Mouse (Mus musculus) olfactory bulb, adult 2 months (tissue): ENCODE data around the gene Ltb4r1. TPM values are rescaled to one million over a fixed set of nuclear protein-coding genes. Genes with fewer than 3 reads are reported as not detected.

Experiments used
- H3K27ac ChIP-seq: fragments of 200-500 bp; 2 replicates; pipeline ENCODE4 v1.5.1; 2012; ENCODE audit warnings: low read depth, low read length; ENCODE audit not compliant: insufficient read depth
- H3K4me1 ChIP-seq: fragments of 200-500 bp; 2 replicates; pipeline ENCODE4 v1.6.1; 2012; ENCODE audit warnings: low read length; ENCODE audit not compliant: control insufficient read depth, insufficient read depth
- H3K4me3 ChIP-seq: fragments of 200-500 bp; 2 replicates; pipeline ENCODE4 v1.5.1; 2012; ENCODE audit warnings: mild to moderate bottlenecking, low read depth, low read length, moderate library complexity; ENCODE audit not compliant: insufficient read depth
- CTCF ChIP-seq: fragments of 200-500 bp; IDR thresholded peaks from 2 replicates; pipeline ENCODE4 v1.5.1; 2012; ENCODE audit warnings: low read depth, mild to moderate bottlenecking, low read length, moderate library complexity; ENCODE audit not compliant: insufficient read depth
- POLR2A ChIP-seq: fragments of 200-500 bp; IDR thresholded peaks from 2 replicates; pipeline ENCODE4 v1.6.1; 2012; ENCODE audit warnings: mild to moderate bottlenecking, low read depth, low read length, moderate library complexity; ENCODE audit not compliant: insufficient read depth
- WGBS: fragments of 180-500 bp; shearing (Covaris S2); methylation state at CpG from one replicate; pipeline ENCODE4 v1.1.7; 2018; 5-methylcytosine and 5-hydroxymethylcytosine counted together
- polyA plus RNA-seq: library from polyadenylated mRNA; stranded (reverse); fragments of >200 nt; gene quantifications from 2 replicates; pipeline ENCODE4 v1.2.4, GENCODE M21; 2012; ENCODE audit warnings: low replicate concordance; ENCODE audit not compliant: missing spikeins, insufficient read depth, insufficient read length

Gene Ltb4r1
- polyA plus RNA-seq, 1 experiment = not detected

DNA sequence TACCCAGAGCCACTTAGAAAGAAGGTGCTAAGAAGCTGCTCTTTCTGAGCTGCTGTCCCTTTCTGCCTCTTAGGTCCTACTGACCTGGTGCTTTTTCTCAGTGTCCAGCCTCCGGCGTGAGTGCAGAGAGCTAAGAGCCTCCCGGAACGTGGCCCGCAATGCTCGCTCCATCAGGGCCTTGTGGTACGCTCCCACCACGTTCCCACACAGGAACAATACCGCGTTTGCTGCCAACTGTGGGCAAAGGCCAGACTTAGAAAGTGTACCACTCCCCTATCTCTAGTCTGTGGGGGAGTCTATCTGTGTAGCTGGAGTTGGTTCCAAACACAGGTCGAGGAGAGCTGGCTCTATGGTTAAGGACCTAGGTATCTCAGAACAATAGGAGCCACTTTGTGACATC, 15.0 kb downstream of the Ltb4r1 start:
- WGBS = 84% methylated on average over 11 of the region's 11 CpGs
- peaks cover 13% of the 10 kb centered on the region for H3K4me1 ChIP-seq
- no peak overlapping the region for H3K27ac ChIP-seq
- no peak overlapping the region for H3K4me3 ChIP-seq
- TF ChIP-seq CTCF = no peak
- TF ChIP-seq POLR2A = no peak

DNA sequence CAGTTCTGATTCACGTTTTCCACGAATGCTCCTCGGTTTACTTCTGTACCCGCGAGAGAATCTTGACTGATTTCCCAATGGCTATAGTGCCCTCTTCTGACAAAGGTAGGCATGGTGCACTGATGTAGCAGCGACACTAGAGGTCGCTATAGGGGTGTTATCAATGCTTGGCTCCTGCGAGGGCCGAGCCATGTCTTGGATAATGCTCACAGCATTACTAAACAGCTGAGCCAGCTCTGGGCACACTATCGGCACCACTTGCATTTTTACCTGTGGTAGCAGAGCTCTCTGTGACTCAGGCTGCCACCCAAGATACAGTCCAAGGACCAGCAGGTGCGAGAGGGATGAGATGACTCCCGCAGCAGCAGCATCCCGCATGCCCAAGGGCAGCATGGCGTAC, 15.5 kb downstream of the Ltb4r1 start:
- no peak overlapping the region for H3K27ac ChIP-seq
- H3K4me3 ChIP-seq = no peak overlapping the region
- WGBS = 13% methylated on average over 14 of the region's 14 CpGs
- TF ChIP-seq POLR2A = no peak
- TF ChIP-seq CTCF = peak; percentile 43; the same call in 1 of the 2 replicates
- H3K4me1 ChIP-seq = peaks cover 13% of the 10 kb centered on the region

DNA sequence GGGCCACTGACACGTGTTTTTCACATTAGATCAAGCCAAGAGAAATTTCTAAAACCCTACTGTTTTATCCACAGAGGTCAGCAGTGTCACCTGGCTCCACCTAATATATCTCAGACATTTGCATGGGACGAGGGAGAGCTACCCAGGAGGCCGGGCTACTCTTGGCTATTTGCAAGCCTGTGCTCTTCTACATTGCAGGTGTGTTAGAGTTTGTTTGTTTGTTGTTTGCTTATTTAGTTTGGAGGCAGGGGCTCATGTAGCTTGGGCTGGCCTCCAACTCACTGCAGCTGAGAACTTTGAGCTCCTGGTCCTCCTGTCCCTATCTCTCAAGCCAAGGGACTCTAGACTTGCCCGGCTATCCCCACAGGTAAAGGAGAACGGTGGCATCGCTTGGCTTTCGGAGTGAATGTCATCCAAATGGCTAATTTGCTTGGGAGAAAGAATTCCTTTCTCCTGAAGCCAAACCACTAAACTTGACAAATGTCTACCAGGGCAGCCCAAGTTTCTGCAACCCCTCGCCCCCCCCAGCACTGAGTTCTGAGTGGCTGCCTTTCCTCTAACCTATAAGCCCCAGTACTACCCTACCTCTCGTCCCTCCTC, 16.7 kb downstream of the Ltb4r1 start:
- Histone ChIP-seq H3K4me1 (peaks cover 13% of the 10 kb centered on the region), H3K27ac (no peak overlapping the region), H3K4me3 (no peak overlapping the region)
- 60% methylated on average over 9 of the region's 9 CpGs for WGBS
- TF ChIP-seq CTCF = no peak
- TF ChIP-seq POLR2A = no peak

DNA sequence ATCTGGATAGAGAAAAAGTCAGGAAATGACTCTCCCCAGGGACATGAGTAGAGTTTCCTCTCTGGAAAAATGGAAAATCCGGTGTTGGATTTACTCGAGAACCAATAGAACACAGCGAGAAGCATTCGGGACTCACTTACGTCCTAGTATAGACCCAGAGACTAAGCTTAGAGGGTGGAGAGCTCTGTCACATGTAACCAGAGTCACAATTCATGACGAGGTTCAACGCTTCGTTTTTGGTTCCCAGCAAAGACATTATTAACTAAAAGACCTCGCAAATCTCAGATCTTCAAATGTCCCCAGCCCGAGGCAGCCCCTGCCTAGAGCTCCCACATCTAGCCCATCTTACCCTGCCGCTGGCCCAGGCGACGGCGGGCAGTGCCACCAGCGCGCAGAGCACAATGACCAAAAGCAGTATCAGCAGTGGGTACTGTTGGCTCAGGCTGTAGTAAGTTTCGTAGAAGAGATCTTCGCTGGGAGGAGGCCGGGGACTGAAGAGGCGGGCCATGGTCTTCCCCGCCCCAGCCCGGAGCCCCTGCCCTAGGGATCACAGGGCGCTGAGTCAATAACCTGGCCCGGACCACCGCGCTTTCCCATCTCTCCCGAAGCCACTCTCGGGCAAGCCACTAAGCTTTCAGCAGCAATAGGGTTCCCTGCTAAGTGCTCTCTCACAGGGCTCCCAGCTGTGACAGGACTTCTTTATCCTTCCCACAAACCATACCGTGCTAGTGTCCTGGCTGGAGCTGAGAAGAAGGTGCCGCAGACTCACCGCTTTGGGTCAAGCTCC, 17.6 kb downstream of the Ltb4r1 start:
- Histone ChIP-seq H3K27ac (no peak overlapping the region), H3K4me3 (peak overlapping the region; percentile 25; the same call in 1 of the 2 replicates), H3K4me1 (peaks cover 13% of the 10 kb centered on the region)
- TF ChIP-seq CTCF = no peak
- TF ChIP-seq POLR2A = no peak
- 2% methylated on average over 31 of the region's 31 CpGs for WGBS

- WGBS = 10% methylated on average over 13 of the region's 13 CpGs
- Histone ChIP-seq H3K27ac (no peak within 1 kb of the TSS), H3K4me3 (peak within 1 kb of the TSS; percentile 25; the same call in 1 of the 2 replicates), H3K4me1 (peaks cover 17% of the 10 kb centered on the region)
- TF ChIP-seq CTCF = no peak
- no peak for TF ChIP-seq POLR2A
These were observed 18.1 kb downstream of the Ltb4r1 start, which contains the start of gene Adcy4 for GRCm38 (mm10) chr14:55783958-55784235. Gene Adcy4, minus strand, starts transcription at chr14:55784095.

DNA sequence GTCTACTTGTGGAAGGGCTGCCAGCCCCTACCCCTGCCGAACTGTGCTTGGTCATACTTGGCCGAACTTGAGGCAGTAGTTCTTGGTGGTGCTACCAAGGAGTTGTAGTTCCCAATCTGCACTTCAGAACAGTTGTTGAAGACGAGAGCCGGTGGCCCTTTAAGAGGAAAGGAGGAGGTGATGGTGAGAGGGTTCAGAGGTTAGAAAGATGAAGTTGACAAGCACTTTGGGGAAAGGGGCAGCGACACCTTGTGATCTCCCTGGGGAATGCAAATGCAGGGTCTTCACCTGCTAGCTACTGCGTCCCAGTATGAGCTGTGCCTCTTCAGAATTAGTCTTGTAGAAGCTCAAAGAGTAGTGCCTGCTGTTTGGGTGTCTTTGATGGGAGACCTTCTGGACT, 19.4 kb downstream of the Ltb4r1 start:
- Histone ChIP-seq H3K4me3 (no peak overlapping the region), H3K4me1 (peaks cover 17% of the 10 kb centered on the region), H3K27ac (no peak overlapping the region)
- 38% methylated on average over 6 of the region's 6 CpGs for WGBS
- no peak for TF ChIP-seq CTCF
- TF ChIP-seq POLR2A = no peak

DNA sequence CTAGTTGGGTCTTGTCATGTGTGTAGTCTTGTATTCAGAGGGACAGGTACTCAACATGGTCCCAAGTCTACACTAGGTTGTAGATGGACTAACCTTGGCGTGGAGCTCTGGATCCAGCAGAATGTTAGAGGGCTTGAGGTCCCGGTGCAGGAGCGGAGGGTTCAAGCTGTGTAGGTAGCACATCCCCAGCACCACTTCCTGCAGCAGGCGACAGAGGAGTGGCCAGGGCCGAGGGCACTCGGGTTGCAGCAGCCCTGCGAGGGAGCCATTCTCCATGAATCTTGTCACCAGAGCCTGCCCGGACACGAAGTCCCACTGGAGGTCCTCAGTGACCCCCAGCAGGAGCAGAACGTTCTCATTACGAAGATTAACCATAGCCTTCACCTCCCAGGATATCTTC, 22.0 kb downstream of the Ltb4r1 start:
- Histone ChIP-seq H3K4me1 (peaks cover 13% of the 10 kb centered on the region), H3K27ac (no peak overlapping the region), H3K4me3 (no peak overlapping the region)
- TF ChIP-seq CTCF = no peak
- TF ChIP-seq POLR2A = no peak
- WGBS = 58% methylated on average over 11 of the region's 11 CpGs

GRCm38 (mm10) chr14:55788256-55789050, 22.7 kb downstream of the Ltb4r1 start, which contains the start of gene Ripk3:
Gene Ripk3, minus strand, starts transcription at chr14:55788865.
- 9% methylated on average over 40 of the region's 40 CpGs for WGBS
- no peak within 1 kb of the TSS for H3K27ac ChIP-seq
- peak within 1 kb of the TSS; percentile 2; the same call in 1 of the 2 replicates for H3K4me3 ChIP-seq
- H3K4me1 ChIP-seq = peaks cover 11% of the 10 kb centered on the region
- TF ChIP-seq POLR2A = no peak
- TF ChIP-seq CTCF = no peak

- Histone ChIP-seq H3K27ac (no peak overlapping the region), H3K4me3 (no peak overlapping the region), H3K4me1 (peaks cover 4% of the 10 kb centered on the region; the same call in 1 of the 2 replicates)
- WGBS = 73% methylated on average over 2 of the region's 2 CpGs
- TF ChIP-seq CTCF (no peak), POLR2A (no peak)
These were observed 27.7 kb downstream of the Ltb4r1 start for GRCm38 (mm10) chr14:55793461-55793860.
